Mouse (Mus musculus) heart, embryonic 16.5 days (tissue): ENCODE measurements around the gene Traf3. TPM values are rescaled to one million over a fixed set of nuclear protein-coding genes. Genes with fewer than 3 reads are reported as not detected.

Source experiments
- ATAC-seq: fragments of 200-750 bp; cut with Nextera tagmentation; replicated peaks from 2 replicates; pipeline ENCODE4 v1.8.0; 2017; ENCODE audit warnings: moderate number of reproducible peaks; ENCODE audit not compliant: insufficient read depth, low FRiP score; ENCODE audit errors: extremely low read depth
- H3K27ac ChIP-seq: fragments of 300-500 bp; sonication (generic); 2 replicates; pipeline ENCODE4 v1.5.1; 2014; ENCODE audit warnings: mild to moderate bottlenecking, low read length, control low read depth, moderate library complexity
- H3K27me3 ChIP-seq: fragments of 300-500 bp; sonication (generic); 2 replicates; pipeline ENCODE4 v1.6.1; 2014; ENCODE audit warnings: low read length, mixed read lengths; ENCODE audit not compliant: control insufficient read depth, insufficient read depth
- H3K36me3 ChIP-seq: fragments of 300-500 bp; sonication (generic); 2 replicates; pipeline ENCODE4 v1.6.1; 2014; ENCODE audit not compliant: control insufficient read depth, insufficient read depth
- H3K4me1 ChIP-seq: fragments of 300-500 bp; sonication (generic); 2 replicates; pipeline ENCODE4 v1.6.1; 2014; ENCODE audit warnings: low read length, mixed read lengths; ENCODE audit not compliant: control insufficient read depth, insufficient read depth
- H3K4me2 ChIP-seq: fragments of 300-500 bp; sonication (generic); 2 replicates; pipeline ENCODE4 v1.6.1; 2014; ENCODE audit warnings: low read depth, mild to moderate bottlenecking, control low read depth, low read length
- H3K4me3 ChIP-seq: fragments of 300-500 bp; sonication (generic); 2 replicates; pipeline ENCODE4 v1.5.1; 2014; ENCODE audit warnings: mild to moderate bottlenecking, control low read depth, low read length
- H3K9ac ChIP-seq: fragments of 300-500 bp; sonication (generic); 2 replicates; pipeline ENCODE4 v1.6.1; 2014; ENCODE audit warnings: low read length, control low read depth
- H3K9me3 ChIP-seq: fragments of 300-500 bp; sonication (generic); replicated peaks from 2 replicates; pipeline ENCODE4 v1.6.1; 2016; ENCODE audit warnings: low read length; ENCODE audit not compliant: control insufficient read depth
- WGBS: fragments of 180-500 bp; shearing (Covaris S2); extraction: QIAGEN DNeasy Blood & Tissue Kit; methylation state at CpG from one replicate; pipeline ENCODE4 v1.1.7; 2014; 5-methylcytosine and 5-hydroxymethylcytosine counted together
- polyA plus RNA-seq: library from polyadenylated mRNA; unstranded; fragments of >200 nt; fragmentation: Nextera tagmentation; extraction: Ambion mirVana; gene quantifications from 2 replicates; pipeline ENCODE4 v1.2.1, GENCODE M21; 2015

The Traf3 gene
- polyA plus RNA-seq, 1 experiment from 2014 or later, result 6.0 TPM

DNA sequence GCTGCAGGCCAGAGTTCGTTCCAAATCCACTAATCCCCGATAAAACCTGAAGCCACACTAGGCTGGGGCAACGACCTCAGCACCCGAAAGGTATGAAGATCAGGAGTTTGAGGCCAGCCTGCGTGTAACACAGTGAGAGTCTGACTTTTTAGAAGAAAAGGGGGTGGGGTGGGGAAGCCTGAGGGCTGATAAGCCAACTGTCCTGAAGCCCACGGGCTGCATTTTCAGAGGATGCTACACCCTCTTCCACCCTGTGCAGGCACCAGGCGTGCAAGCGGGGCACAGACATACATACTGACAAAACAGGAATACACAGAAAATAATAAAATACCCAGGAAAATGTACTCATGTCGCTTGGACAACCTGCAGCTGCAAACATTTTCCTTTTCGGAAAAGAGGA is 145.6 kb downstream of the Traf3 start:
- no peaks in the 10 kb centered on the region for H3K27me3 ChIP-seq
- H3K9ac ChIP-seq, result no peak overlapping the region
- no peaks in the 10 kb centered on the region for H3K9me3 ChIP-seq
- 88% methylated on average over 10 of the region's 10 CpGs for WGBS
- peaks cover 55% of the 10 kb centered on the region for H3K36me3 ChIP-seq
- no peak for ATAC-seq
- H3K4me2 ChIP-seq, result no peak overlapping the region
- H3K27ac ChIP-seq, result no peak overlapping the region
- no peaks in the 10 kb centered on the region for H3K4me1 ChIP-seq
- H3K4me3 ChIP-seq, result no peak overlapping the region

DNA sequence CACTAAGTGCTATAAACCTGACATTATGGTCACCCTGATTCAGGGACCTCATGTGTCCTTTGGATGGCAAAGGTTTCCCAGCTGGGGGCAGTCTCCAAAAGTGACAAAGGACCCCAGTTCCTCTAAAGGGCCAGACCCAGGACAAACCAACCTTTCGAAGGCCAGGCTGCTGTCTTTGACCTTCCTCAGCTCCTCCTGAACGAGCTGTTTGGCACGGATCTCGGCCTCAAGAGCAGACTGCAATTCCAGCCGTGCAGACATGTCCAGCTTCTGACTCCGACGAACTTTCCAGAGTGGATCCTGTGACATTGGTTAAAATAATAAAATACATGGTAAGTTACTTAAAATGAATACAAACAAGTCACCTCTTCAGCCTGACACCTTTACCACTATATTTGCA is 148.1 kb downstream of the Traf3 start:
- no peak for ATAC-seq
- no peaks in the 10 kb centered on the region for H3K4me1 ChIP-seq
- 89% methylated on average over 7 of the region's 7 CpGs for WGBS
- H3K36me3 ChIP-seq, result peaks cover 65% of the 10 kb centered on the region
- H3K27me3 ChIP-seq, result no peaks in the 10 kb centered on the region
- no peaks in the 10 kb centered on the region for H3K9me3 ChIP-seq
- H3K4me3 ChIP-seq, result no peak overlapping the region
- no peak overlapping the region for H3K27ac ChIP-seq
- H3K9ac ChIP-seq, result no peak overlapping the region
- H3K4me2 ChIP-seq, result no peak overlapping the region

Other genes with a start within 250 kb of the Traf3 start
- gene Ankrd9, start 187.3 kb upstream of the Traf3 start, polyA plus RNA-seq, result 19.3 and 22.0 TPM in 2 replicates
- 6.4 and 6.5 TPM in 2 replicates for gene Rcor1, start 127.0 kb upstream of the Traf3 start, polyA plus RNA-seq
- gene 4930595D18Rik, start 18.1 kb downstream of the Traf3 start, polyA plus RNA-seq, result not detected in 2 replicates
- gene Amn, start 104.7 kb downstream of the Traf3 start, polyA plus RNA-seq, result 1.8 and 2.4 TPM in 2 replicates
- 19.6 and 27.3 TPM in 2 replicates for gene Cdc42bpb, start 211.3 kb downstream of the Traf3 start, polyA plus RNA-seq
- gene Lbhd2, start 240.4 kb downstream of the Traf3 start, polyA plus RNA-seq, result 1.3 and 1.4 TPM in 2 replicates